In the genomic region with DNA sequence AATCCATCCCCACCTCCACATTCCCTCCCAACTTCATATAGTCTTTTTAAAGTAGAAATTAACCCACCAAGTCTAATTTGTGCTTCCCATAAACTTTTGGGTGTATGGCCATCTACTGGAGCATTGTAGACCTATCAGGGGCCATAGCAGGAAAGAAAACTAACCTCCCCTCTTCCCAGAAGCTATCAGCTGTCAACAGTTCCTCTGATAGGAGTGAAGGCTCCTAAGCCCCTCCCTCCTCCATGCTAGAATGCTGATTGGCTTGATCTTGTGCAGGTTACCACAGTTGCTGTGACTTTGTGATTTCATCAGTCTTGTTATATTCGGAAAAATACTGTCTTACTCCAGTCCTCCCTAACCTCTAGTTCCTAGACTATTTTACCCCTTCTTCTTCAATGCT, we compare ENCODE assay signal across 15 mouse cellular contexts.
"Had no signal": no experiment of that assay in that cellular context is flagged by ENCODE, and none has a peak within 500 bp of the region (broad histone marks: within the 10 kb centered on the region; RNA-seq: fewer than 3 reads in every experiment).

No protein-coding gene starts in this region.

- H3K4me3 ChIP-seq: left cerebral cortex, adult 2 months; limb, embryonic 15.5 days; myocyte; neural tube, embryonic 15.5 days had no signal

- DNase-seq: kidney, adult 8-10 months; kidney, postnatal 25 days; lung, embryonic 14.5 days; lung, postnatal 10 days; lung, postnatal 4 days; midbrain, embryonic 14.5 days; right cerebral cortex, postnatal 4 days; spleen, adult 18-20 months; thymus, postnatal 4 days had no signal

- H3K27ac ChIP-seq: left cerebral cortex, adult 2 months; limb, embryonic 15.5 days; neural tube, embryonic 15.5 days had no signal

- H3K4me2 ChIP-seq: limb, embryonic 15.5 days; lung, embryonic 14.5 days; neural tube, embryonic 15.5 days had no signal

- H3K9me3 ChIP-seq: limb, embryonic 15.5 days; neural tube, embryonic 15.5 days had no signal

- H3K9ac ChIP-seq: limb, embryonic 15.5 days; lung, embryonic 14.5 days; neural tube, embryonic 15.5 days had no signal

- H3K36me3 ChIP-seq: limb, embryonic 15.5 days; neural tube, embryonic 15.5 days had no signal

- H3K27me3 ChIP-seq: limb, embryonic 15.5 days; neural tube, embryonic 15.5 days had no signal

- H3K4me1 ChIP-seq: limb, embryonic 15.5 days; neural tube, embryonic 15.5 days had no signal

- ATAC-seq: inflammation-experienced regulatory T-cells, adult 6 months; intestine, postnatal 0 days had no signal
